ENCODE assay signal across 26 mouse cellular contexts in genomic region chr8:83829851-83830250, GRCm38 (mm10).
DNase-seq lines count a peak whose midpoint lies in the region; ATAC-seq and TF ChIP-seq lines count a peak whose summit lies in the region.
"Had no signal": no experiment of that assay in that cellular context is flagged by ENCODE, and none has a peak within 500 bp of the region (broad histone marks: within the 10 kb centered on the region; RNA-seq: fewer than 3 reads in every experiment).

No protein-coding gene starts in this region.

- H3K27me3 ChIP-seq in heart, embryonic 10.5 days (ENCODE audit: insufficient read depth, poor library complexity, severe bottlenecking): 0 out of 2 replicates have a peak, but pooled peaks cover 4% of the 10 kb centered on the region
- H3K27me3 ChIP-seq in E14TG2a.4 (ENCODE audit: insufficient read depth, low read length): peaks cover 5% of the 10 kb centered on the region; the same call in 1 of the 2 replicates
- H3K27me3 ChIP-seq in MEL (ENCODE audit: control insufficient read depth in 1 of 2, insufficient read depth in 2 of 2, low read length in 2 of 2): no peaks in the 10 kb centered on the region; a peak in 1 of 4 replicates
- no peaks in the 10 kb centered on the region for H3K27me3 ChIP-seq in forebrain, embryonic 16.5 days (replicated peaks; ENCODE audit: control insufficient read depth, insufficient read depth, low read length)
- H3K27me3 ChIP-seq: embryonic facial prominence, embryonic 12.5 days; embryonic facial prominence, embryonic 15.5 days; heart, embryonic 12.5 days; heart, embryonic 15.5 days had no signal

- H3K4me2 ChIP-seq in forebrain, embryonic 16.5 days (ENCODE audit: low read length): no peak overlapping the region
- H3K4me2 ChIP-seq: embryonic facial prominence, embryonic 12.5 days; embryonic facial prominence, embryonic 15.5 days; heart, embryonic 12.5 days; heart, embryonic 15.5 days; hindbrain, embryonic 14.5 days had no signal

- TF ChIP-seq RAD21 in MEL (IDR thresholded peaks at IDR 0.05; ENCODE audit: low read depth, low read length): peak; percentile 13

- ATAC-seq in forebrain, embryonic 16.5 days: no peak
- ATAC-seq: forebrain, embryonic 14.5 days; hindbrain, postnatal 0 days; intestine, postnatal 0 days had no signal

- no peaks in the 10 kb centered on the region for H3K36me3 ChIP-seq in heart, embryonic 10.5 days
- H3K36me3 ChIP-seq in E14TG2a.4 (ENCODE audit: insufficient read depth, low read length) (no peaks in the 10 kb centered on the region), MEL (ENCODE audit: control insufficient read depth in 1 of 2, insufficient read depth in 2 of 2, low read length in 2 of 2) (no peaks in the 10 kb centered on the region)
- H3K36me3 ChIP-seq in forebrain, embryonic 16.5 days (ENCODE audit: control insufficient read depth, insufficient read depth): no peaks in the 10 kb centered on the region
- H3K36me3 ChIP-seq: embryonic facial prominence, embryonic 12.5 days; embryonic facial prominence, embryonic 15.5 days; heart, embryonic 12.5 days; heart, embryonic 15.5 days; hindbrain, embryonic 10.5 days had no signal

- DNase-seq in heart, adult 11 months: peak; percentile 28
- DNase-seq in heart, embryonic 10.5 days (ENCODE audit: low spot score): no peak
- DNase-seq in MEL (ENCODE audit: low read depth, low spot score): peak; percentile 39
- DNase-seq in induced T-regulatory cell, adult 2 months (ENCODE audit: low read depth): peak; percentile 45
- no peak for DNase-seq in left cerebral cortex, adult 11 months (ENCODE audit: low spot score)
- no peak for DNase-seq in cerebellum, adult 11-12 months
- DNase-seq: adrenal gland, postnatal 10 days; adrenal gland, postnatal 36 days; cerebellum, adult 2 months; cerebellum, adult 9-11 months; cerebellum, postnatal 25 days; gastrocnemius, postnatal 25 days; heart, postnatal 10 days; heart, postnatal 36 days; kidney, adult 2 months had no signal

- H3K4me3 ChIP-seq in heart, embryonic 10.5 days: no peak overlapping the region
- H3K4me3 ChIP-seq in E14TG2a.4 (replicated peaks; ENCODE audit: low read length) (no peak overlapping the region), MEL (ENCODE audit: control insufficient read depth in 1 of 2, insufficient read depth in 1 of 2, low read depth in 2 of 2, low read length in 2 of 2) (no peak overlapping the region)
- H3K4me3 ChIP-seq in forebrain, embryonic 16.5 days (replicated peaks; ENCODE audit: low read length): no peak overlapping the region
- H3K4me3 ChIP-seq: embryonic facial prominence, embryonic 12.5 days; embryonic facial prominence, embryonic 15.5 days; heart, embryonic 12.5 days; heart, embryonic 15.5 days; hindbrain, embryonic 10.5 days had no signal

- TF ChIP-seq CTCF in E14TG2a.4 (conservative IDR thresholded peaks at IDR 0.05; ENCODE audit: low read length) (0 out of 2 replicates have a peak, but pooled peaks have one; percentile 27), MEL (IDR thresholded peaks at IDR 0.05 in 2 of 3, conservative IDR thresholded peaks at IDR 0.05 in 1 of 3; ENCODE audit: control insufficient read depth in 1 of 3, insufficient read depth in 1 of 3, low read depth in 2 of 3, low read length in 3 of 3, poor library complexity in 1 of 3, severe bottlenecking in 1 of 3) (peak in 2 of 3 experiments; percentile 1 to 30; a peak in 2 of 6 replicates)

- 61% methylated on average over 2 of the region's 2 CpGs for WGBS in heart, embryonic 10.5 days
- WGBS in forebrain, embryonic 16.5 days: 81% methylated on average over 2 of the region's 2 CpGs

- no peak for TF ChIP-seq EP300 in MEL (IDR thresholded peaks at IDR 0.05; ENCODE audit: low read depth in 1 of 2, low read length in 2 of 2)

- H3K9ac ChIP-seq in MEL (ENCODE audit: control insufficient read depth, low read depth, low read length, poor library complexity, severe bottlenecking): no peak overlapping the region
- H3K9ac ChIP-seq in forebrain, embryonic 16.5 days (replicated peaks; ENCODE audit: low read depth, low read length): no peak overlapping the region
- H3K9ac ChIP-seq: embryonic facial prominence, embryonic 12.5 days; embryonic facial prominence, embryonic 15.5 days; heart, embryonic 12.5 days; heart, embryonic 15.5 days; hindbrain, embryonic 14.5 days had no signal

- no peak overlapping the region for H3K27ac ChIP-seq in heart, embryonic 10.5 days
- no peak overlapping the region for H3K27ac ChIP-seq in MEL (ENCODE audit: control insufficient read depth, low read depth, low read length)
- no peak overlapping the region for H3K27ac ChIP-seq in forebrain, embryonic 16.5 days (ENCODE audit: low read length)
- H3K27ac ChIP-seq: embryonic facial prominence, embryonic 12.5 days; embryonic facial prominence, embryonic 15.5 days; heart, embryonic 15.5 days; hindbrain, embryonic 10.5 days; hindbrain, embryonic 14.5 days; hindbrain, postnatal 0 days had no signal

- H3K4me1 ChIP-seq in heart, embryonic 10.5 days: no peaks in the 10 kb centered on the region
- H3K4me1 ChIP-seq in E14TG2a.4 (replicated peaks; ENCODE audit: low read depth, low read length) (peaks cover 43% of the 10 kb centered on the region), MEL (ENCODE audit: control insufficient read depth in 1 of 2, insufficient read depth in 2 of 2, low read length in 2 of 2) (no peaks in the 10 kb centered on the region)
- no peaks in the 10 kb centered on the region for H3K4me1 ChIP-seq in forebrain, embryonic 16.5 days (replicated peaks; ENCODE audit: control insufficient read depth, insufficient read depth, low read length)
- H3K4me1 ChIP-seq: embryonic facial prominence, embryonic 12.5 days; embryonic facial prominence, embryonic 15.5 days; heart, embryonic 12.5 days; heart, embryonic 15.5 days; hindbrain, embryonic 10.5 days had no signal

- no peaks in the 10 kb centered on the region for H3K9me3 ChIP-seq in heart, embryonic 10.5 days
- no peaks in the 10 kb centered on the region for H3K9me3 ChIP-seq in E14TG2a.4 (ENCODE audit: low read length)
- H3K9me3 ChIP-seq in MEL (replicated peaks; ENCODE audit: insufficient read depth, low read length): no peaks in the 10 kb centered on the region
- peaks cover 5% of the 10 kb centered on the region; the same call in 1 of the 2 replicates for H3K9me3 ChIP-seq in forebrain, embryonic 16.5 days (ENCODE audit: control insufficient read depth, low read length)
- H3K9me3 ChIP-seq: embryonic facial prominence, embryonic 12.5 days; embryonic facial prominence, embryonic 15.5 days; heart, embryonic 15.5 days; hindbrain, embryonic 10.5 days had no signal

- no peaks in the 10 kb centered on the region for H3K79me2 ChIP-seq in MEL (ENCODE audit: control insufficient read depth, insufficient read depth, low read length, poor library complexity)

- no peak for TF ChIP-seq POLR2A in MEL (IDR thresholded peaks at IDR 0.05; ENCODE audit: control insufficient read depth in 1 of 2, insufficient read depth in 1 of 2, low read depth in 1 of 2, low read length in 2 of 2, poor library complexity in 1 of 2)

TF ChIP-seq in MEL, 35 proteins besides CTCF, POLR2A, EP300 and RAD21:
- TF ChIP-seq USF1 (IDR thresholded peaks at IDR 0.05; ENCODE audit: low read depth, low read length) (no peak), BHLHE40 (IDR thresholded peaks at IDR 0.05; ENCODE audit: borderline replicate concordance, low read depth, low read length) (no peak), ZKSCAN1 (IDR thresholded peaks at IDR 0.05; ENCODE audit: low read depth, low read length) (no peak), SMC3 (IDR thresholded peaks at IDR 0.05; ENCODE audit: low read depth, low read length) (peak; percentile 44), E2F4 (IDR thresholded peaks at IDR 0.05; ENCODE audit: borderline replicate concordance, low read depth, low read length) (no peak)

Comparison
In these comparisons a context has a peak if more than half of its experiments do, and no peak if none do; other contexts are left out.
1. DNase-seq: peak in heart, adult 11 months (single experiment), MEL (single experiment) and induced T-regulatory cell, adult 2 months (single experiment); none in heart, embryonic 10.5 days (single experiment), left cerebral cortex, adult 11 months (single experiment) and cerebellum, adult 11-12 months (single experiment).